Mouse (Mus musculus) liver, postnatal 0 days (tissue): ENCODE data around the gene Msi2.

Experiments used
- CTCF ChIP-seq: sonication (generic); IDR thresholded peaks from 2 replicates; pipeline ENCODE4 v1.5.1; 2016; ENCODE audit warnings: antibody characterized with exemption, low read depth
- EP300 ChIP-seq: IDR thresholded peaks from 2 replicates; pipeline ENCODE4 v1.6.1; 2016; ENCODE audit warnings: antibody characterized with exemption, low read depth, mild to moderate bottlenecking

- TF ChIP-seq CTCF (no peak), EP300 (no peak)
Measured at GRCm38 (mm10) chr11:88717016-88717643, 1.2 kb downstream of the Msi2 start.
